Mouse (Mus musculus) G1E (cell line): Measurements from ENCODE around the gene Mknk1.

ENCODE experiments used
- CTCF ChIP-seq: IDR thresholded peaks from 2 replicates; pipeline ENCODE4 v1.5.1; 2012; ENCODE audit warnings: low read depth, low read length, inconsistent platforms, mixed read lengths
- GATA1 ChIP-seq: IDR thresholded peaks from 2 replicates; pipeline ENCODE4 v1.6.1; 2012; ENCODE audit warnings: borderline replicate concordance, low read length, inconsistent platforms, mixed read lengths
- GATA2 ChIP-seq: IDR thresholded peaks from 2 replicates; pipeline ENCODE4 v1.6.1; 2012; ENCODE audit warnings: low read depth, low read length, inconsistent platforms, borderline replicate concordance
- POLR2AphosphoS5 ChIP-seq: IDR thresholded peaks from 2 replicates; pipeline ENCODE4 v1.6.1; 2012; ENCODE audit warnings: low read depth, low read length, inconsistent platforms; ENCODE audit not compliant: insufficient replicate concordance
- TAL1 ChIP-seq: conservative IDR thresholded peaks from 2 replicates; pipeline ENCODE4 v1.6.1; 2012; ENCODE audit warnings: low read depth, low read length, inconsistent platforms, mixed read lengths

DNA sequence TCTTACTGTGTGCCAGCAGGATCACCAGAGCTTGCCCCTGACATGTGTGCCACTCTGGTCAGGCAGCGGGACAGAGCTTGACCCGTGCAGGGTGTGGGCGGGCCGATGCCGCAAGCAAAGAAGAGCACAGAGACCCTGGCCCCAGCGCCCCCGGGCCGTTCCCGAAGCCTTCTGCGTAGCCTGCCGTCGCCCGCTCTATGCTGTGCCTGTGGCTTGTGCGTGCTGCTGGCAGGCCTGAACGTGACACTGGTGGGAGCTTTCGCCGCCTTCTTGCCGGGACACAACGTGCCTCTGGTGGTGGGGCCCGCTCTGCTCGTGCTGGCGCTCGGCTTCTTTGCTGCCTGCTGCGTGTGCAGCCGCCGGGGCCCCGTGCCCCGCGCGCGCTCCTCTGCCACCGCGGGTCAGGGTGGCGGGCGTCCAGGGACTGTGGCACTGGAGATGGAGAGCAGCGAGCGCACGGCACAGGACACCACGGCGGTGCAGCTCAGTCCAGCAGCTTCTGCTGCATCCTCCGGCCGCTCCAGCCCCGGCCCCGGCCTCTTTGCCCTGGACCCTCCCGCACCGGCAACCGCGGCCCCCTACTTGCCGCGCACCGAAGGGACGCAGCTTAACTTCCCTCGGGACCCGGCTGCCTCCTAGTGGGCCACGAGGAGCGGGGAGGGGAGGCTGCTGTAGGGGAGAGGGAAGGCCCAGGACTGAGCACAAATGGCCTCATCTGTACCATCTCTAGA lies 59.1 kb downstream of the Mknk1 start:
- TF ChIP-seq CTCF (no peak), TAL1 (no peak), GATA1 (no peak), POLR2AphosphoS5 (no peak), GATA2 (no peak)
